Mouse (Mus musculus) myocyte (in vitro differentiated cells): ENCODE measurements at regions not wholly inside any gene's neighbourhood (a gene's known extent, or its start where the extent isn't known, plus 50 kb on each side); places are given as distances from the start of the nearest gene placed in this dataset.

Experiments
- H3K27me3 ChIP-seq: one replicate; pipeline ENCODE4 v1.6.1; 2011; ENCODE audit not compliant: control insufficient read depth, insufficient read depth, insufficient read length
- H3K36me3 ChIP-seq: one replicate; pipeline ENCODE4 v1.6.1; 2011; ENCODE audit not compliant: control insufficient read depth, insufficient read depth
- H3K4me2 ChIP-seq: one replicate; pipeline ENCODE4 v1.6.1; 2011; ENCODE audit warnings: low read depth, control low read depth
- H3K4me3 ChIP-seq: one replicate; pipeline ENCODE4 v1.5.1; 2011; ENCODE audit warnings: mild to moderate bottlenecking, control low read depth, moderate library complexity
- H3K79me2 ChIP-seq: one replicate; pipeline ENCODE4 v1.6.1; 2011; ENCODE audit not compliant: control insufficient read depth, insufficient read depth
- H3ac ChIP-seq: one replicate; pipeline ENCODE4 v1.6.1; 2011; ENCODE audit not compliant: control insufficient read depth, insufficient read length
- CEBPB ChIP-seq: IDR thresholded peaks from 2 replicates; pipeline ENCODE4 v1.6.1; 2011; ENCODE audit warnings: mild to moderate bottlenecking, moderate library complexity; ENCODE audit not compliant: poor library complexity, insufficient read depth, severe bottlenecking
- E2F4 ChIP-seq: IDR thresholded peaks from one replicate; pipeline ENCODE4 v1.6.1; 2011; ENCODE audit warnings: mild to moderate bottlenecking, control low read depth, moderate library complexity; ENCODE audit not compliant: insufficient read depth
- MAX ChIP-seq: IDR thresholded peaks from one replicate; pipeline ENCODE4 v1.6.1; 2011; ENCODE audit warnings: low read depth, mild to moderate bottlenecking, control low read depth
- MYOD1 ChIP-seq, 3 experiments: IDR thresholded peaks; one replicate each; pipeline ENCODE4 v1.6.1; 2011; ENCODE audit warnings: control low read depth in 2 of 3, low read depth in 2 of 3, mild to moderate bottlenecking in 2 of 3, moderate library complexity in 1 of 3; ENCODE audit not compliant: insufficient read length in 2 of 3, control insufficient read depth in 1 of 3
- MYOG ChIP-seq, 3 experiments: IDR thresholded peaks; one replicate each; pipeline ENCODE4 v1.6.1; 2011; ENCODE audit warnings: control low read depth in 2 of 3, low read depth in 2 of 3, mild to moderate bottlenecking in 2 of 3; ENCODE audit not compliant: insufficient read length in 2 of 3, control insufficient read depth in 1 of 3, insufficient read depth in 1 of 3
- POLR2A ChIP-seq: IDR thresholded peaks from one replicate; pipeline ENCODE4 v1.6.1; 2011; ENCODE audit warnings: low read depth, mild to moderate bottlenecking, control low read depth, moderate library complexity; ENCODE audit not compliant: insufficient read length
- POLR2AphosphoS2 ChIP-seq: IDR thresholded peaks from one replicate; pipeline ENCODE4 v1.6.1; 2011; ENCODE audit warnings: low read depth, control low read depth; ENCODE audit not compliant: insufficient read length
- REST ChIP-seq: IDR thresholded peaks from one replicate; pipeline ENCODE4 v1.6.1; 2011; ENCODE audit warnings: mild to moderate bottlenecking, control low read depth, moderate library complexity; ENCODE audit not compliant: insufficient read depth, insufficient read length
- SRF ChIP-seq: IDR thresholded peaks from one replicate; pipeline ENCODE4 v1.6.1; 2011; ENCODE audit warnings: low read depth; ENCODE audit not compliant: control insufficient read depth, insufficient read length
- TCF12 ChIP-seq: IDR thresholded peaks from one replicate; pipeline ENCODE4 v1.6.1; 2011; ENCODE audit warnings: mild to moderate bottlenecking, control low read depth; ENCODE audit not compliant: poor library complexity, insufficient read depth, severe bottlenecking
- TCF3 ChIP-seq: IDR thresholded peaks from one replicate; pipeline ENCODE4 v1.6.1; 2011; ENCODE audit warnings: low read depth, control low read depth; ENCODE audit not compliant: insufficient read length
- USF1 ChIP-seq: IDR thresholded peaks from one replicate; pipeline ENCODE4 v1.6.1; 2011; ENCODE audit warnings: low read depth, mild to moderate bottlenecking, control low read depth, moderate library complexity

DNA sequence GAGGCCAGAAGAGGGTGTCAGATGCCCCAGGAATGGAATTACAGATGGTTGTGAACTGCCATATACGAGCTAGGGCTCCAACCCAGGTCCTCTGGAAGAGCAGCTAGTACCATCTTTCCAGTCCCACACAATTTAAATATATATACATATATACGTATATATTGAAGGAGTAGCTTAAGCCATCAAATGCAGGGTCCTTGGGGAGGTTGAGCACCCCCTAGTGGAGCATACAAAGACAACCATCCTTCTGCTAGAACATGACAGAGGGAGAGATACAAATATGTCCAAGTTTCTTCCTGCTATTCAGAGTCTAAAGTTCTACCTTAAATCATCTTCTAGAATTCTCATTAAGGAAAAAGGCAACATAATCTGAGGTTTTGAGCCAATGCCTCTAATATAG is 435.4 kb downstream of the Prss52 start:
- no peak overlapping the region for H3K4me3 ChIP-seq
- no peaks in the 10 kb centered on the region for H3K79me2 ChIP-seq
- TF ChIP-seq REST (no peak), E2F4 (no peak), SRF (no peak), POLR2A (no peak), MYOG (IDR thresholded peaks at IDR 0.05; ENCODE audit: control insufficient read depth in 1 of 3, insufficient read depth in 1 of 3, insufficient read length in 2 of 3, low read depth in 2 of 3) (no peak), MYOD1 (IDR thresholded peaks at IDR 0.05; ENCODE audit: control insufficient read depth in 1 of 3, insufficient read length in 2 of 3, low read depth in 2 of 3) (no peak), USF1 (no peak), TCF12 (no peak), CEBPB (no peak), POLR2AphosphoS2 (no peak), TCF3 (no peak), MAX (no peak)
- H3K36me3 ChIP-seq = no peaks in the 10 kb centered on the region
- no peak overlapping the region for H3ac ChIP-seq
- no peak overlapping the region for H3K4me2 ChIP-seq
- peaks cover 22% of the 10 kb centered on the region for H3K27me3 ChIP-seq

- Histone ChIP-seq H3K27me3 (no peaks in the 10 kb centered on the region), H3ac (no peak overlapping the region), H3K4me3 (no peak overlapping the region), H3K4me2 (no peak overlapping the region), H3K79me2 (no peaks in the 10 kb centered on the region), H3K36me3 (no peaks in the 10 kb centered on the region)
- TF ChIP-seq USF1 (no peak), POLR2AphosphoS2 (no peak), POLR2A (no peak), MYOD1 (IDR thresholded peaks at IDR 0.05; ENCODE audit: control insufficient read depth in 1 of 3, insufficient read length in 2 of 3, low read depth in 2 of 3) (no peak), E2F4 (no peak), TCF3 (no peak)
Measured at GRCm38 (mm10) chr14:64545056-64545455, 441.0 kb downstream of the Prss52 start.

DNA sequence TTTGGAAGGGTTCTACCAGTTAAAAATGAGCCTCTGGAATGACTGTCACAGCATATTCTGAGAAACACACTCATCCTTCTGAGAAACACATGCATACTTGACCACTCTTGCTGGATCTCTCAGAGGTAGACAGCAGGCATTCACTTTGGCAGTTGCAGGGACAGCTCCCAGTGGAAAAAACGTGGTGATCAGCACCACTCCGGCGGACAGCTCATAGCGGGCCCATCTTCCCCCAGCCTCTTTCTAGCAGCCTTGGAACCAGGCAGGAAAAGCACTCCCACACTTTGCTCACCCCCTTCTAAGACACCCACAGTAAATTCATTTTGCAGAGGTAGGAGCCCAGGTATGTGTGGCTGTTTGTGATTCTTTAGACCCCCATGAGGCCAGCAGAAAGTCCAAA is 442.7 kb downstream of the Prss52 start:
- Histone ChIP-seq H3K79me2 (no peaks in the 10 kb centered on the region), H3K36me3 (no peaks in the 10 kb centered on the region), H3ac (no peak overlapping the region), H3K4me3 (no peak overlapping the region), H3K4me2 (no peak overlapping the region), H3K27me3 (no peaks in the 10 kb centered on the region)
- TF ChIP-seq REST = peak; percentile 88
- no peak for TF ChIP-seq TCF12
- peak; percentile 60 for TF ChIP-seq MAX

- peaks cover 5% of the 10 kb centered on the region for H3K27me3 ChIP-seq
- no peak overlapping the region for H3K4me2 ChIP-seq
Measured at GRCm38 (mm10) chr14:64552951-64553350, 448.9 kb downstream of the Prss52 start.

DNA sequence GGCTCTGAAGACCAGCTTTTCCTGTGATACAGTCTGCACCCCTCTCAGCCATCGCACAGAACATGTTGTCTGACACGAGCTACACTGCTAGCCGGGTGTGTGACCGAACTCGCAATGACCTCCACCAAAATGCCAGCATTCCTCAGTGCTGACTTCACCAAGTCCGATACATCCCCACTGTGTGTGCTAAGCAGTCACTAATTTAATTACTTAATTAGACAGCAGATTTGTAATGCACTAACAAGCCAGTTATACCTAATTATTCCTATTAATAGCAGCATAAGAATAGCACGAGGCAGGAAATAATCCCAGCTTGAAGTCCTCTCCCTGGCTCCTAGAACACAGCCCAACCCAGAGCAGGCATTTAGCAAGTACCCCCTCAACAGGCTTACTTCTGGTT is 452.0 kb downstream of the Prss52 start:
- TF ChIP-seq SRF (no peak), MAX (no peak), POLR2A (no peak), CEBPB (no peak), MYOD1 (IDR thresholded peaks at IDR 0.05; ENCODE audit: control insufficient read depth in 1 of 3, insufficient read length in 2 of 3, low read depth in 2 of 3) (no peak), MYOG (IDR thresholded peaks at IDR 0.05; ENCODE audit: control insufficient read depth in 1 of 3, insufficient read depth in 1 of 3, insufficient read length in 2 of 3, low read depth in 2 of 3) (no peak), USF1 (no peak), E2F4 (no peak), REST (no peak), TCF3 (no peak), TCF12 (no peak), POLR2AphosphoS2 (no peak)

More at GRCm38 (mm10) chr14:64552951-64553350, 448.9 kb downstream of the Prss52 start:
- no peak for TF ChIP-seq E2F4
- no peak for TF ChIP-seq POLR2A
- no peak for TF ChIP-seq TCF3
- TF ChIP-seq CEBPB = no peak
- TF ChIP-seq REST = no peak
- TF ChIP-seq MAX = no peak
- no peak for TF ChIP-seq MYOG (IDR thresholded peaks at IDR 0.05; ENCODE audit: control insufficient read depth in 1 of 3, insufficient read depth in 1 of 3, insufficient read length in 2 of 3, low read depth in 2 of 3)
- no peak for TF ChIP-seq SRF
- no peak for TF ChIP-seq TCF12
- TF ChIP-seq POLR2AphosphoS2 = no peak
- no peak for TF ChIP-seq USF1
- TF ChIP-seq MYOD1 (IDR thresholded peaks at IDR 0.05; ENCODE audit: control insufficient read depth in 1 of 3, insufficient read length in 2 of 3, low read depth in 2 of 3) = no peak
- Histone ChIP-seq H3K36me3 (no peaks in the 10 kb centered on the region), H3K79me2 (no peaks in the 10 kb centered on the region), H3K4me3 (no peak overlapping the region), H3ac (no peak overlapping the region)

More for the DNA sequence above, 452.0 kb downstream of the Prss52 start:
- Histone ChIP-seq H3K79me2 (no peaks in the 10 kb centered on the region), H3K4me3 (no peak overlapping the region), H3K4me2 (no peak overlapping the region), H3ac (no peak overlapping the region), H3K36me3 (no peaks in the 10 kb centered on the region), H3K27me3 (peaks cover 5% of the 10 kb centered on the region)
